Mouse (Mus musculus) megakaryocyte progenitor cell, adult 5-6 weeks (primary cell): Measurements from ENCODE around the gene Scn1b. TPM values are rescaled to one million over a fixed set of nuclear protein-coding genes. Genes with fewer than 3 reads are reported as not detected.

ENCODE experiments used
- total RNA-seq, 2 experiments: library from RNA; stranded (forward) in 1 of 2; stranded (reverse) in 1 of 2; fragments of 157-497, 149-512 nt in 1 of 2; fragments of 200-1000 nt in 1 of 2; gene quantifications; 2 replicates each; pipeline versions ENCODE4 v1.2.3 to v1.2.4; 2015 to 2017

Gene Scn1b
- total RNA-seq, 2 experiments from 2014 or later = 0.37 TPM; not detected in 1

Other genes with a start within 250 kb of the Scn1b start
- gene Cd22, start 246.7 kb downstream of the Scn1b start, total RNA-seq (2015) = 0.29 and 1.3 TPM in 2 replicates
- gene Cd22, start 246.7 kb downstream of the Scn1b start, total RNA-seq (2017) = 0.07 and 0.29 TPM in 2 replicates
- gene Mag, start 212.1 kb downstream of the Scn1b start, total RNA-seq (2015) = 0.39 TPM in 1 of 2 replicates, not detected in the other
- 0.37 and 1.3 TPM in 2 replicates for gene Mag, start 212.1 kb downstream of the Scn1b start, total RNA-seq (2017)
- not detected in 2 replicates for gene Hamp2, start 202.3 kb downstream of the Scn1b start, total RNA-seq (2015)
- gene Hamp2, start 202.3 kb downstream of the Scn1b start, total RNA-seq (2017) = not detected in 2 replicates
- not detected in 2 replicates for gene Hamp, start 183.0 kb downstream of the Scn1b start, total RNA-seq (2015)
- gene Hamp, start 183.0 kb downstream of the Scn1b start, total RNA-seq (2017) = not detected in 2 replicates
- 92.6 and 97.4 TPM in 2 replicates for gene Usf2, start 170.2 kb downstream of the Scn1b start, total RNA-seq (2015)
- gene Usf2, start 170.2 kb downstream of the Scn1b start, total RNA-seq (2017) = 137 and 162 TPM in 2 replicates
- gene Lsr, start 153.5 kb downstream of the Scn1b start, total RNA-seq (2015) = 0.12 and 0.59 TPM in 2 replicates
- gene Lsr, start 153.5 kb downstream of the Scn1b start, total RNA-seq (2017) = 0.33 and 0.68 TPM in 2 replicates
- 0.10 and 0.34 TPM in 2 replicates for gene Fam187b, start 153.2 kb downstream of the Scn1b start, total RNA-seq (2015)
- 0.42 and 0.91 TPM in 2 replicates for gene Fam187b, start 153.2 kb downstream of the Scn1b start, total RNA-seq (2017)
- gene Fxyd5, start 84.5 kb downstream of the Scn1b start, total RNA-seq (2015) = 389 and 471 TPM in 2 replicates
- gene Fxyd5, start 84.5 kb downstream of the Scn1b start, total RNA-seq (2017) = 244 and 257 TPM in 2 replicates
- gene Fxyd7, start 75.5 kb downstream of the Scn1b start, total RNA-seq (2015) = not detected in 2 replicates
- gene Fxyd7, start 75.5 kb downstream of the Scn1b start, total RNA-seq (2017) = not detected in 2 replicates
- gene Fxyd1, start 69.8 kb downstream of the Scn1b start, total RNA-seq (2015) = not detected in 2 replicates
- gene Fxyd1, start 69.8 kb downstream of the Scn1b start, total RNA-seq (2017) = not detected in 2 replicates
- gene Lgi4, start 67.7 kb downstream of the Scn1b start, total RNA-seq (2015) = 0.57 TPM in 1 of 2 replicates, not detected in the other
- gene Lgi4, start 67.7 kb downstream of the Scn1b start, total RNA-seq (2017) = 0.10 TPM in 1 of 2 replicates, not detected in the other
- not detected in 2 replicates for gene Fxyd3, start 50.3 kb downstream of the Scn1b start, total RNA-seq (2015)
- not detected in 2 replicates for gene Fxyd3, start 50.3 kb downstream of the Scn1b start, total RNA-seq (2017)
- gene Hpn, start 11.7 kb downstream of the Scn1b start, total RNA-seq (2015) = 6.9 and 8.7 TPM in 2 replicates
- gene Hpn, start 11.7 kb downstream of the Scn1b start, total RNA-seq (2017) = 1.1 and 4.9 TPM in 2 replicates
- 67.1 and 71.7 TPM in 2 replicates for gene Gramd1a, start 28.9 kb upstream of the Scn1b start, total RNA-seq (2015)
- gene Gramd1a, start 28.9 kb upstream of the Scn1b start, total RNA-seq (2017) = 24.6 and 28.8 TPM in 2 replicates
- not detected in 2 replicates for gene Scgb2b2, start 163.5 kb upstream of the Scn1b start, total RNA-seq (2015)
- not detected in 2 replicates for gene Scgb2b2, start 163.5 kb upstream of the Scn1b start, total RNA-seq (2017)
- gene Scgb1b2, start 164.8 kb upstream of the Scn1b start, total RNA-seq (2015) = not detected in 2 replicates
- gene Scgb1b2, start 164.8 kb upstream of the Scn1b start, total RNA-seq (2017) = not detected in 2 replicates
- not detected in 2 replicates for gene Scgb2b3, start 235.1 kb upstream of the Scn1b start, total RNA-seq (2015)
- not detected in 2 replicates for gene Scgb2b3, start 235.1 kb upstream of the Scn1b start, total RNA-seq (2017)
- gene Scgb1b3, start 248.6 kb upstream of the Scn1b start, total RNA-seq (2015) = not detected in 2 replicates
- not detected in 2 replicates for gene Scgb1b3, start 248.6 kb upstream of the Scn1b start, total RNA-seq (2017)